Mouse (Mus musculus) brain, embryonic 14.5 days (tissue): Measurements from ENCODE around the gene Eif3b. TPM values are rescaled to one million over a fixed set of nuclear protein-coding genes. Genes with fewer than 3 reads are reported as not detected.
A peak's percentile ranks its signal among the peaks of the same experiment; 100 is the strongest.
"Not testable (repeated sequence)": the region's sequence is repeated elsewhere in the genome, so short reads cannot be mapped to it uniquely, and the experiment has no call there.

Experiments used
- DNase-seq: peaks from one replicate; pipeline ENCODE4 v3.0.0-alpha.2; 2011; ENCODE audit warnings: low read depth
- CTCF ChIP-seq: fragments of 200-500 bp; IDR thresholded peaks from 2 replicates; pipeline ENCODE4 v1.5.1; 2012; ENCODE audit warnings: inconsistent platforms, mild to moderate bottlenecking, moderate library complexity, borderline replicate concordance; ENCODE audit not compliant: insufficient read depth, insufficient read length; ENCODE audit errors: extremely low read depth
- POLR2A ChIP-seq: fragments of 200-500 bp; IDR thresholded peaks from 2 replicates; pipeline ENCODE4 v1.6.1; 2012; ENCODE audit warnings: mild to moderate bottlenecking, inconsistent platforms, borderline replicate concordance; ENCODE audit not compliant: poor library complexity, insufficient read depth, insufficient read length, severe bottlenecking; ENCODE audit errors: extremely low read depth
- polyA plus RNA-seq: library from polyadenylated mRNA; depleted of rRNA; stranded (reverse); fragments of >200 nt; gene quantifications from 2 replicates; pipeline ENCODE4 v1.2.3, GENCODE M21; 2012

Eif3b gene
- polyA plus RNA-seq, 1 experiment: 112 TPM

DNA sequence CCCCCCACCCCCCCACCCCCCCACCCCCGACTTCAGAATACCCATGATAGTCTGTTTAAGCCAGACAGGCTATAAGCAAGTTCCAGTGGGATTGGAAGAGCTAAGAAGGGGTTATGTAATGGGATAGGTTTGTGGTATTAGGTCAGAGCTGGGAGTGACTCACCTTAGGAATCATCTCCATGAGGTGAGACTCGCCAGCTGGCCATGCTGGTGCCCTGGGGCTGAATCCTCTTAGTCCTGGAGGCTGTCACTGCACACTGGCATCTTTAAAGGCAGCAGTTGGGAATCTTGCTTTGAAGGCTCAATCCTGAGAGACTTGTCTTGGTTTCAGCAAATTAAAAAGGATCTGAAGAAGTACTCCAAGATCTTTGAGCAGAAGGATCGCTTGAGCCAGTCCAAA lies 22.3 kb downstream of the Eif3b start:
- no peak for TF ChIP-seq POLR2A
- no peak for TF ChIP-seq CTCF
- DNase-seq: no peak

DNA sequence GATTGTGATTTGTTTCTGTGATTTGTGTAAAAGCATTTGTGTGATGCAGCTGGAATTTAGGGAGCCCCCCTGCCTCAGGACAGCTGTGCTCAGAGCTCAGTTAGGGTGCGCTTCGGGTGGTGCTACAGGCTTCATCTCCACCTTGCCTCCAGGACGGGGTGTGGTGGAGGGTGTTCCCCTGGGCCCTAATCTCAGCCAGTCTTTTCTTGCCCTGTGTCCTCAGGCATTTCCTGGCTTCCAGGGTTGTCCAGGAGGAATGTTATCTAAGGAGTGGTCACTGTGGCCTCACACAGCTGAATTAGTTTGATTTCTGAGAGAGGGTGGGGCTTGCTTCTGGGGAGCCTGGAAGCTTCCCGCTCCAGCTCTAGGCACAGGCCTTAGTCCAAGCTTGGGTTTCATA lies 24.9 kb downstream of the Eif3b start:
- no peak for DNase-seq
- TF ChIP-seq CTCF: no peak
- no peak for TF ChIP-seq POLR2A

GRCm38 (mm10) chr5:140445345-140445744 lies 26.2 kb downstream of the Eif3b start, which contains the start of gene Gm4869:
Gene Gm4869, plus strand, starts transcription at chr5:140445645.
- TF ChIP-seq CTCF: no peak
- no peak for TF ChIP-seq POLR2A
- no peak for DNase-seq

- no peak for DNase-seq
- TF ChIP-seq CTCF (no peak), POLR2A (no peak)
Observed at GRCm38 (mm10) chr5:140446054-140446453, 26.9 kb downstream of the Eif3b start.

GRCm38 (mm10) chr5:140454488-140454887 lies 35.4 kb downstream of the Eif3b start:
- DNase-seq: no peak
- TF ChIP-seq CTCF (no peak), POLR2A (no peak)

GRCm38 (mm10) chr5:140455466-140455865 lies 36.3 kb downstream of the Eif3b start:
- DNase-seq: peak; percentile 37
- no peak for TF ChIP-seq CTCF
- no peak for TF ChIP-seq POLR2A

GRCm38 (mm10) chr5:140461476-140461875 lies 42.3 kb downstream of the Eif3b start:
- DNase-seq: no peak
- TF ChIP-seq CTCF (no peak), POLR2A (no peak)

DNA sequence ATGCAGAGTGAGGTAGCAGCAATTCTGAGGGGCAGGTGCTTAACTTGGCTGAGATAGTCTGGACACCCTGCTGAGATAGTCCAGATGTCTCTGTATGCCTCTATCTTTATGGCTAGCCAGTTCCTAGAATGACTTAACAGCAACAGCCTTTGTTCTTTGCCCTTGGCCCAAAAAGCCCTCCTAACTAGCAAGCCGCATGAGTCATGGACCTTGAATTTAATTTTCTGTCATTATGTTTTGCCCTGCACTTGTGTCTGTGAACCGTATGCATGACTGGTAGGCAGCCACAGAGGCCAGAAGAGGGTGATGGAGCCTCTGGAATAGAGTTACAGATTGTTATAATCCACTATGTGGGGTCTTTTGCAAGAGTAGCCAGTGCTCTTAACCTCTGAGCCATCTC lies 44.0 kb downstream of the Eif3b start:
- DNase-seq: not testable (repeated sequence)

DNA sequence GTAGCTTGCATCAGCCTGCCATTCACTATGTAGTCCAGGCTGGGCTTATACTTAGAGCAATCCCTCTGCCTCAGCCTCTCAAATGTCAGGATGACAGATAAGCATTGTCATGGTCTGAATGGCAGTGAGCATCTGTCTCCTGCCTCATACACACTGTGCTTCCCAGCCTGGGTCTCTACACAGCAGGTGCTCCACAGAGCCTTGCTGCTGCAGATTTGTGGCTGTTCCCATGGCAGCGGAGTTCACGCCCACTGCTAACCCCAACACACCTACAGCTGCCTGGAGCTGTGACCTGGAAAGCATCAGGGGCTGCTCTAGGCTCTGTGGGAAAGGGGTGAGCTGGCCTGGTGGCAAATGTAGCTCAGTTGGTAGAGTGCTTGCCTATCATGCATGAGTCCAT lies 45.8 kb downstream of the Eif3b start:
- no peak for TF ChIP-seq CTCF
- TF ChIP-seq POLR2A: no peak
- no peak for DNase-seq

DNA sequence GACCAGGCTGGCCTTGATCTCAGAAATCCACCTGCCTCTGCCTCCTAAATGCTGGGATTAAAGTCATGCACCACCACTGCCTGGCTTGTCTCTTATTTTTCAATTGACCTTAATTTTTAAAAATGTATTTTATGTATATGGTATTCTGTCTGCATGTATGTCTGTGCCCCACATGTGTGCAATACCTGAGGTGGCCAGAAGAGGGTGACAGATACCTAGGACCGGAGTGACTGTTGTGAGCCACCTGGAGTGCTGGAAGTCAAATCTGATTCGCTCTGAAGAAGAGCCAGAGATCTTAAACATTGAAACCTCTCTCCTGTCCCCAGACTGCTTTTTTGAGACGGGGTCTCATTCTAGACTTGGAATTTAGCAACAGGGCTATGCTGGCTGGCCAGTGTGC lies 53.2 kb downstream of the Eif3b start:
- TF ChIP-seq POLR2A (no peak), CTCF (no peak; the same call in 1 of the 2 replicates)
- no peak for DNase-seq

DNA sequence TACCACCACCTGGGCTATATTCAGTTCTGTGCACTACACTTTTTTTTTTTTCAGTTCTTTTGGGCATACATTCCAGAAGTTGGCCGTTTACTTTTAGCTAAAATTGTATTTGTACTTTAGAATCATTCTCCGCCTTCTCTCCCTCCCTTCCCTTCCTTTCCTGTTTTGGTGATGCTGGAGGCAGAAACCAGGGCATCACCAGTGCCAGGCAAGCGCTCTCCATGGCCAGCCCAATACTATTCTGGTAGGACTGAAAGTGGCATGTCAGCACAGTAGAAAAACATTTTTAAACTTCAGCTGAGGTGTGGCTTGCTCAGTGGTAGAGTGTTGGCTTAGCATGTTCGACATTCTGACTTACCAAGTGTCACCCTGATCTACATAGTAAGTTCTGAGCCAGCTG lies 62.3 kb downstream of the Eif3b start:
- no peak for DNase-seq
- TF ChIP-seq CTCF (no peak), POLR2A (no peak)

GRCm38 (mm10) chr5:140491142-140491541 lies 72.0 kb downstream of the Eif3b start:
- no peak for DNase-seq
- TF ChIP-seq POLR2A (no peak), CTCF (no peak)
